Mouse (Mus musculus) cerebellum, adult 2 months (tissue): ENCODE results near the gene Pskh1.

ENCODE experiments used
- CTCF ChIP-seq: fragments of 200-500 bp; IDR thresholded peaks from 2 replicates; pipeline ENCODE4 v1.5.1; 2011; ENCODE audit warnings: low read depth, mild to moderate bottlenecking, control low read depth, low read length, moderate library complexity, borderline replicate concordance; ENCODE audit not compliant: insufficient read depth
- POLR2A ChIP-seq: fragments of 200-500 bp; IDR thresholded peaks from 2 replicates; pipeline ENCODE4 v1.6.1; 2011; ENCODE audit warnings: low read length, control low read depth, borderline replicate concordance; ENCODE audit not compliant: insufficient read depth

GRCm38 (mm10) chr8:105979325-105979724, 79.1 kb downstream of the Pskh1 start, which contains the start of gene Dpep3:
- TF ChIP-seq POLR2A (no peak), CTCF (no peak)
